Mouse (Mus musculus) gastrocnemius, postnatal 25 days (tissue): ENCODE measurements around the gene Gmeb1. TPM values are rescaled to one million over a fixed set of nuclear protein-coding genes. Genes with fewer than 3 reads are reported as not detected.

Experiments
- DNase-seq: peaks from one replicate; pipeline ENCODE4 v3.0.0; 2022
- total RNA-seq, 2 experiments: library from RNA; stranded (reverse); gene quantifications; 1 replicate in 1 of 2; 2 replicates in 1 of 2; pipeline ENCODE4 v1.2.3; 2021

Gene Gmeb1
- total RNA-seq, 2 experiments from 2014 or later: 7.4 to 8.0 TPM

DNA sequence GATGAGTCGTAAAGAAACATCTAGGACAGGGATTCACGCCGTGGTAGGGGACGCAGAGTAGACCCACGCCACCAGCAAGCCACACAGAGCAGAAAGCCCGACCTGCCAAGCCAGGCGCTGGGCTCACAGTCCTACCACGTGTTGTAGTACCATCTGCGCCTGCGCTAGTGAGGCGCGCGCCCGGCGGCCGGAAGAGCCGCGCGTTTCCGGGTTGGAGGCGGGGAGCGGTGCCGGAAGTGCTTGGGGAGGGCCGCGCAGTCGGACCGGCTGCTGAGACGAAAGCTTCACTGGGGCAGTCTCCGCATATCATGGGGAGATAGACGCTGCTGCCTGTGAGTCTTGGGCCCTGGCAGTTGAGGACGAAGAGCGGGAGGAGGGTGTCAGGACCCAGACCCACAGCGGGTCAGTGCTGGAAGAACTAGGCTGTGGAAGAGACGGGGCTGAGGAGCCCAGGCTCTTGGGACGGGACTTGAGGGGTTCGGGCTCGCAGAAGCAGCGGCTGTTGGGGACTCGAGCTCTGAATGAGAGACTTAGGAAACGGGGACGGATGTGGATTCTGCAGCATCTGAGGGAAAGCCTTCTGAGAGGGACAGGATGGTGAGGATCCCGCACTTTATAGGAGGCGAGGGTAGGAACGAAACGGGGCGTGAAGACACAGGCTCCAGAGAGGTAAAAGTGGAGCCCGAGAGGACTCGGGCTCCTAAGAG lies 12.9 kb upstream of the Gmeb1 start, which contains the start of gene Taf12:
Gene Taf12 (plus strand): TSS at position 220 of the 707 bp plus-strand sequence.
- DNase-seq: peak; percentile 92

DNA sequence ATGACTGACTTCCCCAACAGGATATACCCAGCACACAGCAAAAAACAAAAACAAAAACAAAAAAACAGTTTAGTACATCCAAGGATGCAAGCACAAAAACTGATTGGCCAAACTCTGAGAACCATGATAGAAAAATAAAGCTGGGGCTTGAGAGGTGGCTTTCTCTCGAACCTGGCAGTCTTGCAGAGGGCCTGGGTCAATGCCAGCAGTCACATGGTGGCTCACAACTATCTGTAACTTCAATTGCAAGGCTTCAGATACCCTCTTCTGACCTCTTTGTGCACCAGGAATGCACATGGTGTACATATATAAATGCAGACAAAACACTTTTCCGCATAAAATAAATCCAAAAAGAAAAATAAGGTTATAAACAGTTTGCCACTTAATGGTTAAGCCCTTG lies 11.8 kb upstream of the Gmeb1 start:
- no peak for DNase-seq

DNA sequence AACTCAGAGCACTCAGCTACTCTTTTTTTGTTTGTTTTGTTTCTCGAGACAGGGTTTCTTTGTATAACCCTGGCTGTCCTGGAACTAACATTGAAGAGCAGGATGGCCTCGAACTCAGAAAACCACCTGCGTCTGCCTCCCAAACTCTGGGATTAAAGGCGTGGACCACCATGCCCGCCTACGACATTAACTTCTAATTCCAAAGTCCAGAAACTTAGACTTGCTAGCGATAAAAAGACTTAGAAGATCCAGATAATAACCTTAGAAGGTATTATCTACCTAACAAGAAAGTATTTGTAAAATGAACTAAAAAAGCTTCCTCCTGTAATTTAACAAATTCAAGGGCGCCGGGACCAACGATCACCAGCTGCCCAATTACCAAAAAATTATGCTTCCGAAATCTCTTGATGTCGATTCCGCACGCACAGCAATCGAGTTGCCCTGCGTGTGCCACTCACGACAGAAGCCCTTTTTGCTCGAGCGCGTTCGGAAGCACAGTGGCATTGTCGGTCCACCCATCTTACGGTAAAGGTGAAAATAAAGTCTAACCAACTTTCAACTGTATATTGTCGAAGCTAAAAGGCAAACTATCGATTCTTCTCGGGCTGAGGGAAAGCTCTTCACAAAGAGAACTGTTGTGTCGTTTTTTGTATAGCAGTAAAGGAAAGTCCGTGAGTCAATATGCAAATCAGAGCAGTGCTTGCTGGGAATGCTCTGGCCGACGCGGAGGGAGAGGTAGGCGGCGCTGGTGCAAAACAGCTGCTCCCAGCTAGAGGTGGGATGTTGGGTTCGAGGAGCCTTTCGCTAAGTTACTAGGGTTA lies 8.5 kb upstream of the Gmeb1 start:
- DNase-seq: peak; percentile 81

DNA sequence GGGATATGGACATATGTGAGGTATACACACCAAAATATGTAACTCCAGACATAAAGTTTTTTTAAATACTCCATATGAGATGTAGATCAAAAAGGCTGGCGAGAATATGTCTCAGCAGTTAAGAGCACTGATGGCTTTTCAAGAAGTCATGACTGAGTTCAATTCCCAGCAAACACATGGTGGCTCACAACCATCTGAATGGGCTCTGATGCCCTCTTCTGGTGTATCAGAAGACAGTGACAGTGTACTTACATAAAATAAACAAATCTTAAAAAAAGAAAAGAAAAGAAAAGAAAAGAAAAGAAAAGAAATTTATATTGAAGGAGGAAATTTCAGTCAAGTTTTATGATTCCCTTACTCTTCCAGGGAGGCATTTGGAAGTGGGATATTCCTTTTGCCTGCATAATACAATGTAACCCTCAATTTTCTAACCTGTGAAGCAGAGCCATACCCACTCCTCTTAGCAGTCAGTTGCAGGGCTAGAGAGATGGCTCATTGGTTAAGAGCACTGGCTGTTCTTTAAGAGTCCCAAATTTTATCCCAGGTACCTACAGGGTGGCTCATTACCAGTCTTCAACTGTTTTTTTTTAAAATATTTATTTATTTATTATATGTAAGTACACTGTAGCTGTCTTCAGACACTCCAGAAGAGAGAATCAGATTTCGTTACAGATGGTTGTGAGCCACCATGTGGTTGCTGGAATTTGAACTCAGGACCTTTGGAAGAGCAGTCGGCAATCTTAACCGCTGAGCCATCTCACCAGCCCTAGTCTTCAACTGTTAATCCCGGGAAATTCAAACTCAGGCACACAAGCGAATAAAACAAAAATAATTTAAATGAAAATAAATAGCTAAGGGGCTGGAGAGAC lies 7.7 kb upstream of the Gmeb1 start:
- no peak for DNase-seq

DNA sequence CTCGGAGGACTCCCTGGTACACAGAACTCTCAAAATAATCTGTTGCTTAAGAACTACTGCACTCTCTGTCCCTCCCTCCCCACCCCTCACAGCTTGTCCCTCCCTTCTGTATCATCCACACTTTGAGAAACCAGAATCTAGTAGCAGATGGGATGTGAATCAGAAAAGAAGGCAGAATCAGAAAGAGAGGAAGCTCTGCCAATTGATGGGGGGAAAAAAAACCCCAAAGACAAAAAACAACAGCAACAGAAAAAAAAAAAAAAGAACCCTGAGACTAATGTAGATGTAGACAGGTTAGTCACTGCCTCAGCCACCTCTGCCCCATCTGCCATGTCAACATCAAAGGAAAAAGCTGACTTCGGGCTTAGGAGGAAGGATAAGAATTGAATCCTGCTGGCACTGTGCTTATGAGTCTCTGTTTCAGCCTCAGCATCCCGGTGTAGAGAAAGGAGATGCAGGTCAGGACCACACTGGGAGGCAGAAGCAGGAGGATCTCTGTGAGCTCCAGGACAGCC lies 5.5 kb upstream of the Gmeb1 start:
- no peak for DNase-seq

DNA sequence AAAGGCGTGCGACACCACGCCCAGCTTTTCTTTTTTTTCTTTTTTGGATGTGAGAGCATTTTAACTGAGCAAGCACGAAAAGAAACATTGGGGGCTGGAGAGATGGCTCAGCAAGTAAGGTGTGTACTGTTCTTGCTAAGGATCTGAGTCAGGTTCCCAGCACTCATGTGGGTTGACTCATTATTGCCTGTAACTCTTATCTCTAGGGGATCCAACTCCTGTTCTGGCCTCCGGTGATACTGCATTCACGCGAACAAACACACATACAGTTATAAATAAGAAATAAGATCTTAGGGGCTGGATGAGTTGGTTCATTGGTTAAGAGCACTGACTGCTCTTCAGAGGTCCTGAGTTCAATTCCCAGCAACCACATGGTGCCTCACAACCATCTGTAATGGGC lies 1.9 kb upstream of the Gmeb1 start:
- no peak for DNase-seq

DNA sequence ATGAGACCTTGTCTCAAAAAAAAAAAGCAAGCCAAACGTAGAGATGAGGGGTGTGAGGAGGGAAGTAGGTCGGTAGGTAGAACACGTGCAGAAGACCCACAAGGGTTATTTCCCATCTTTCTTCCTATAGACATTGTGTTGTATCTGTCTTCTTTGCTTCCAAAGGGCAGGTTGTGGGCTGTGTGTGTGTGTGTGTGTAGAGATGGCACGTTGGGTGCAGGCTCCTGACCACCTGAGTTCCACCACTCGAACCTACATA lies 885 bp upstream of the Gmeb1 start:
- no peak for DNase-seq

DNA sequence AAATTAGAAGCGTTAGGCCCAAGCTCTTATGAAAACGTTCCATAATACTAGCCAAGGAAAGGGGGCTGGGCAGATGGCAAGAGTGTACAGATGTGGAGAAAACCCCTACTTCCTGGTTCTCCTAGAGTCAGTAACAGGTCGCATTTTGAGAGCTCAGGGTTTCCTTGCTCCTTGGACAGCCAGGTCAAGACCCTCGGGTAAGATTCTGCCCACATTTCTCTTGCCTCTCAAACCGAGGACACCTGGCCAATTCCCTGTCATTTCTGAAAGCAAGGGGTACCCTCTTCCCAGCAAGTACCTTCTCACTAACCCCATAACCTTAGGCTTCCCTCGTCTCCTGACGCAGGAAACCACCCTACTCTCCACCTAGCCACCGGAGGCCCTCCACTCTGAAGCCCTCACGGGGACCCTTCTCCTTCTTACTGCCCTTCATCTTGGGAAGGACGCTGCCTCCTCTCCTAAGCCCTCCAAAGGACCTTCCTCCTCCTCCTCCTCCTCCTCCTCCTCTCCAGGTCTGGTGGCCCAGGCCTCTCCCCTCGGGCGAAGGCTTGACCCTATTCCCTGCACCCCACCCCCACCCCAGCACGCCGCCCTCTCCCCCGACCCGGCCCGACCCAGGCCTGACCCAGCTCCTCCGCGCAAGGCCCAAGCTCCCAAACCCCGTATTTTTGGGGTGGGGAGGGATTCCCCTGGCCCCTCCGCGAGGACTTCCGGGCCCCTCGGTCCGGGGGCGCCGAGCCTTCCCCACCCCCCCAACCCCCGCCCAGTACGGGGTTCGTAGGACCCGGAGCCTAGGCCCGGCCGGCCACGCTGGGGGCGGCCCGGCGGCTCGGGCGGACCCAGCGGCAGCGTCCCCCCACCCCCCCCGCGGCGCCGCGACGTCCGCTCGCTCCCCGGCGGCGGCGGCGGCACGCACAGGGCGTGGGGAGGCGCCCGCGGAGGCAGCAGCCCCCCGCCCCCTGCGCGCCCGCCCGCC lies 710 bp downstream of the Gmeb1 start:
- DNase-seq: peak; percentile 79

DNA sequence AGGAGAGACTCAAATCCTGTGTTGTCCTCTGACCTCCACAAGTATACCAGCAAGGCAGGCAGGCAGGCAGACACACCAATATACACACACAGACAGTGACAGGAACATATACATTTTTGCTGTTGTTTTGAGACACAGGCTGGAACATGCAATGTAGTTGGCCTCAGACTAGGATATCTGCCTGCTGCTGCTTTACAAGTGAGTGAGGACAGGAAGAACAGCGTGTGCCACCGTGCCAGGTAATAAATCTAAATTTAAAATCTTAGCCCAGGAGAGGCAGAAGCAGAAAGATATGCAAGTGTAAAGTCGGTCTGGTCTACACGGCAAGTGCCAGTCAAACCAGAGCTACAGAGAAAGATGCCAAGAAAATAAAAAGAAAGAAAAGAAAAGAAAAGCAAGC lies 2.2 kb downstream of the Gmeb1 start:
- DNase-seq: no peak

DNA sequence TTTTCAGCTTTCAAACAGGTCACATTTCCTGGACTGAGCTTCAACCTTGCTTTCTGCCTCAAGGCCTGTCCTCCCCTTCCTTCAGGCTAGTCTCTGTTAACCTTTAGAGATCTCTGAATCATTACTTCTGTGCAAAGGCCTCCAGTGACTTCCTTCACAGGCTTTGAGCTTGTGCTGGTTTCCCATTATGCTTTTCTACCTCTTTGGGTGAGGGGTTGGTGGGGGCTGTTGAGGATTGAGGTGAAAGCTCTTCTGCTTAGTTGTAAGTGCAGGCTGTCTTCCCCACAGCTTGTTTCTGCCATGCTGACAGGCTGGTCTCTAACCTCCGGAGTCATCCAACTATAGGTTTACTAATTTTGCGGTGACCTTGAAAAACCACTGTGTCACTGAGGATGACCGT lies 5.0 kb downstream of the Gmeb1 start:
- no peak for DNase-seq

DNA sequence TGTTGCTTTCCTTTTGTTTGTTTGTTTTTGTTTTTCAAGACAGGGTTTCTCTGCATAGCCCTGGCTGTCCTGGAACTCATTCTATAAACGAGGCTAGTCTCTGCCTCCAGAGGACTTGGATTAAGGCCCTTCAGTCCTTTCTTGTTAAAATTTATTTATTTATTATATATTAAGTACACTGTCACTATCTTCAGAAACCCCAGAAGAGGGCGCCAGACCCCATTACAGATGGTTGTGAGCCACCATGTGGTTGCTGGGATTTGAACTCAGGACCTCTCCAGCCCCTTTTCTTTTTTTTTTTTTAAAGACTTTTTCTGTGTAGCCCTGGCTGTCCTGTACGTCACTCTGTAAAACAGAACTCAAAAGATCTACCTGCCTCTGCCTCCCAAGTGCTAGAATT lies 6.4 kb downstream of the Gmeb1 start:
- no peak for DNase-seq

DNA sequence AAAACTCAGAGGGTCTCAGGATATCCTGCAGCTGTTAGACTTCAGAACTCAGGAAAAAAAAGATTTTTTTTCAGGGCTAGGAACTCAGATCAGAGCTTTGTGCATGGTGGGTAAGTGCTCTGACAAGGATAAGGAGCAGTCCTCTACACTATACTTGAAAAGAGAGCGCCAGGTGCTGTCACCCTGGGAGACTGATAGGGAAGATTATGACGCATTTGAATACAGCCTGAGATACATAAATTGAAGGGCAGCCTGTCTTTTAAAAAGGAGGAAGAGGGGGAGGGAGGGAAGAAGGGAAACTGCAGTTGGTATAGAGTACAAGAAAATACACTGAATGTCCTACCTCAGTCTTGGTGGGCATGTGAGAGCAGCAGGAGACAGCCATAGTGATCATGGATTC lies 7.8 kb downstream of the Gmeb1 start:
- DNase-seq: no peak

DNA sequence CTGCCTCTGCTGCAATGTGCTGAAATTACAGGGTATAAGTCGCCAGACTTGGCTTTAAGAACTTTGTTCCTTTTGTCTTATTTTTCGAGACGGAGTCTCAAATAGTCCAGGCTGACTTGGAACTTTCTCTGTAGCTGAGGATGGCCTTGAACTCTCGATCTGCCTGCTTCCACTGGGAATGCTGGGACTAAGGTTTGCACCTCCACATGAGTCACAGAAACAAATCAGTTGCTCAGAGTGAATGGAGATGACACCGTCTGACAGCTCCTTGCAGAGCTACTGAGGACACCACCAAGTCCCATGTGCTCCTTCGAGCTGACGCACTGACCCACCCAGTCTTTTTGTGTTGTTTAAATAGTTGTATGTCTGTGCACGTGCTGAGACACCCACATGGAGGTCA lies 8.3 kb downstream of the Gmeb1 start:
- DNase-seq: no peak

DNA sequence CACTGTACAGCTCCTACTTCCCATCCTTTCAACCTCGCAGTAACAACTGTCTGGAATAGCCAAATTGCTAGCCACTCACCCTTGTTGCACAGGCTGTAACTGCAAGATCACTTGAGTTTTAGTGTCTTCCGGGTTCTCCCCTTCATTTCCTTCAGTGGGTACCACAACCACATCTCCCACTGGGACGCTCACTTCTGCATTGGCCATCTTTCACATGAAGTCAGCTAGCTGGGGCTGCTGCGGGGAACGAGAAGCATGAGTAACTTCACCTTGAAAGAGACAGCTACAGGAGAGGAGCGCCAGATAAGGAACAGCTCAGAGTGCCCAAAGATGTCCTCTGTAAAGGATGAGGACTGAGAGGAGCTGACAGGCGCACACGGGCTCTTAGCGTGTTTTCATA lies 9.8 kb downstream of the Gmeb1 start:
- DNase-seq: no peak

DNA sequence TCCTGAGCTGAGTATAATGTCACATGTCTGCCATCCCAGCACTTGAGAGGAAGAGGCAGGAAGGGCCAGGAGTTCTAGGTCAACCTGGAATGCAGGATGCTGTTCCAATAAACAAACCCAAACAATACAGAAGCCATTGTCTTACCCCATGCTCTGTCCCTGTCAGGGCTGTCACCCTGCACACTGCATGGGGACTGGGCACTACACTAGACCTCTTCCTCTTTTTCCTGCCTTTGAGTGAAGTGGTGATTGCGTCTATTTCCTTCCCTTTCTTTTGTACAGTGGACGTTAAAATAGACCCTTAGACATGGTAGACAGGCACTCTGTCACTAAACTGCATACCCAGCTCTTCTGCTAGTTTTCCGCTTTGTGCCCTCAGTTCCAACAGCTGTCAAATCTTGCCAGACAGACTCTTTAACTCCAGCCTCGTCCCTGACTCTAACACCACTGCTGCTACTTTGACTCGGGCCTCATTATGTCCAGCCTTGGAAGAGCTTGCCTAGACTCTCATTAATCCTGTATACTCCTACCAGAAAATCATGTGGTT lies 13.9 kb downstream of the Gmeb1 start:
- DNase-seq: no peak

DNA sequence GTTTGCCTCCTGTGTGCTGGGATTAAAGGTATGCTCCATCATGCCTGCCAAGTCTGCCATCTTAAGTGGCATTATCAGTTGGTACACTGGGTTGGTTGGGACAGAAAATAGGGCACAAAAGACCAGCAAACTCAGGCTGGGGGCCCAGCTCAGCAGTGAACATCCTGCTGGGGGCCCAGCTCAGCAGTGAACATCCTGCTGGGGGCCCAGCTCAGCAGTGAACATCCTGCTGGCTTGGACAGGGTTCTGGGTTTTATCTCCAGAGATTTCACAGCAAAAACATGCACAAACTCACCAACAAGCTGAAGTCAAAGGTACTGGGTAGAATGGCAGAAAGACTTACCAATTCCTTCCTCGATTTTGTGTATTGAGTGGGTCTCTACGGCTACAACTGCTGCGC lies 15.8 kb downstream of the Gmeb1 start:
- no peak for DNase-seq

DNA sequence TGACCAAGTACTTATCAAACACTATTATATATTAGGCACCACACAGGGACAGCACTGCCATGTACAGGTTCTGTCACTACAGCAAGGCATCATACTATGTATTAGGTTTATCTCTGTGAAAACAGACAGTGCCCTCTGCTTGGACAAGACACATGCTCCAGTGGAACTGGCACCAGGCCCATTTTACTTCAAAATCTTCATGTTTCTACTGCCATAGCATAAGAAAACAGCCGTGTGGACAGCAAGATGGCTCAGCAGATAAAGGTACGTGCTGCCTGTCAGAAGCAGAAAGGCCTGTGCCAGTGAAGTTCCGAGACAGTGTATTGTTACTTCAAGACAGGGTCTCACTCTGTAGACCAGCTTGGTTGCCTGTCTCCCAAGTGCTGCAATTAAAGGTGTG lies 20.2 kb downstream of the Gmeb1 start:
- DNase-seq: no peak

DNA sequence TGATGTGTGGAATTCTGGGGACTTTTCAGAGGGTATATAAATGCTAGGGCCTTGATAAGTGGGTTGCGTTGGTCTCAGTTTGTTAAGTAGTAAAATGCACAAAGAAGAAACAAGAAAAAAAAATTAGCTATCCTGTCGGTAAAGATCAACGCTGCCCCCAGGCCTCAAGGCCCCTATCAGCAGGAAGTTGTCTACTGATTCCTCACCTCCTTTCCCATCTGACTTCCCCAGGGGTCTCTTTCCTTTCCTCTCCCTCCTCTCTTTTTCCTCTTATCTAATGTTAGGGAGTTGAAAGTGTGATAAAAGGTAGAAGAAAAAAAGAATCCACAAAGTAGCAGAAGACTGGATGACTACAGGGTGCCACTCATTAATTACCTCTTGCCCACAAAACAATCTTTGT lies 21.0 kb downstream of the Gmeb1 start:
- DNase-seq: no peak

DNA sequence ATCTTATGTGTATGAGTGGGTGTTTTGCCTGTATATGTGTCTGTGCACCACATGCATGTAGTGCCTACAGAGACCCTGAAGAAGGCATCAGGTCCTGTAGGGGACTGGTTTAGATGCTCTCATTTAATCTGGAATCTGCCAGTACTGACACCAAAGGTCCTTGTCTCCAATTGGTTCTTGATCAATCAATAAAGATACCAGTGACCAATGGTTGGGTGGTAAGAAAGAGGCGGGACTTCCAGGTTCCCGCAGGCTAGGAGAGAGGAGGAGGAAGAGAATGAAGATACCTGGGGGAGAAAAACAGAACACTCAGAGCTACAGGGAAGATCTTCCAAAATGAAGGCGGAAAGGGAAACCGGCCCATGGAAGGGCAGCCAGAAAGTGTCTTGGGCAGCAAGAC lies 23.0 kb downstream of the Gmeb1 start:
- DNase-seq: no peak

DNA sequence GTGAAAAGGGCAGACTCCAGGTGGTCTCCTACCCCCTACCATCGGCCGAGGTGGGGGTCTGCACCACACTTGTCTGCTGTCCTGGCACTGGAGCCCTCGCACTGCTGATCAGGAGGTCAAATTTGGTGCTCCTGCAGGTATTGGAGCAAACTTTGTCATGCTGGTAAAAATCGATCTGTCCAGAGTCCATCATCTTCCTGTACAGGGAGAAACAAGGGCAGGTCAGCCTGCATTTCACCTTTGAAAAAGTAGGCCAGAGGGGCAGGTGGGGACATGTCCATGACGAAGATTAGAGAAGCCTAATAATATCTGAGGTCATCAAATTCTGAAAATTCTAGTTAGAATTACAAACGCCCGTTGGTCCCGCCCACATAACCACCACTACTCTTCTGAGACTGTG lies 26.7 kb downstream of the Gmeb1 start:
- DNase-seq: no peak

DNA sequence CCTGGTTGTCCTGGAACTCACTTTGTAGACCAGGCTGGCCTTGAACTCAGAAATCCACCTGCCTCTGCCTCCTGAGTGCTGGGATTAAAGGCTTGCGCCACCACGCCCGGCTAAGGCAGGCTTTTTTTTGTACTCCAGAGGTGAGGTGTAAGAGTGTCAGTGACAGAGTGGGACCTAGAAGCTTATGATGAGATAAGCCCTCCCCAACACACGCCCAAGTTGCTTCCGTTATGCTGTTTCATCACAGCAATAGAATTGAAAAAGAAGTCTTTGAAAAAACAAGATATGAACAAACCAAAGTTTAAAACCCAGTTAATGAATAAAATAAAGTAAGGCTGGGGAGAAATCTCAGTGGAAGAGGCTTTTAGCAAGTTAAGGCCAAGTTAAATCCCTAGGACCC lies 31.0 kb downstream of the Gmeb1 start:
- no peak for DNase-seq
